Mouse (Mus musculus) right cerebral cortex, postnatal 14 days (tissue): ENCODE measurements around the gene Ahctf1.

Experiments used
- DNase-seq: peaks from one replicate; pipeline ENCODE4 v3.0.0; 2022

Gene Ahctf1

GRCm38 (mm10) chr1:179709390-179709789 is 94.1 kb downstream of the Ahctf1 start:
- peak; percentile 68 for DNase-seq

- peak; percentile 52 for DNase-seq
Observed at GRCm38 (mm10) chr1:179705154-179705553, 98.3 kb downstream of the Ahctf1 start.

GRCm38 (mm10) chr1:179704150-179704549 is 99.3 kb downstream of the Ahctf1 start:
- DNase-seq, result no peak
